Mouse (Mus musculus): ENCODE measurements around the gene Bod1l. TPM values are rescaled to one million over a fixed set of nuclear protein-coding genes. Genes with fewer than 3 reads are reported as not detected.

Gene Bod1l
- polyA plus RNA-seq, 1 experiment from 2014 or later, result 12.3 TPM

GRCm38 (mm10) chr5:41765626-41766405, 78.3 kb downstream of the Bod1l start:
- H3K4me3 ChIP-seq (replicated peaks), result no peak overlapping the region
- DNase-seq (no peak), ATAC-seq (ENCODE audit: low read depth) (no peak)
- H3K27me3 ChIP-seq, result peaks cover 89% of the 10 kb centered on the region
- no peak overlapping the region for H3K4me2 ChIP-seq
- H3K9me3 ChIP-seq (replicated peaks), result no peaks in the 10 kb centered on the region
- WGBS (ENCODE audit: insufficient replicate concordance), result 4% methylated on average over 14 of the region's 14 CpGs
- H3K4me1 ChIP-seq (replicated peaks), result peaks cover 15% of the 10 kb centered on the region
- H3K9ac ChIP-seq, result no peak overlapping the region
- H3K27ac ChIP-seq, result no peak overlapping the region
- H3K36me3 ChIP-seq, result no peaks in the 10 kb centered on the region

GRCm38 (mm10) chr5:41763731-41764721, 80.1 kb downstream of the Bod1l start, which contains the start of gene Nkx3-2:
Nkx3-2 (minus strand) TSS chr5:41764501.
- ATAC-seq (ENCODE audit: low read depth) (no peak), DNase-seq (no peak)
- peaks cover 96% of the 10 kb centered on the region for H3K27me3 ChIP-seq
- H3K27ac ChIP-seq, result no peak within 1 kb of the TSS
- no peaks in the 10 kb centered on the region for H3K36me3 ChIP-seq
- H3K4me1 ChIP-seq (replicated peaks), result peaks cover 15% of the 10 kb centered on the region
- peak within 1 kb of the TSS; percentile 16 for H3K4me3 ChIP-seq (replicated peaks)
- H3K4me2 ChIP-seq, result peak within 1 kb of the TSS; percentile 42
- H3K9ac ChIP-seq, result no peak within 1 kb of the TSS
- under 1% methylated on average over 78 of the region's 79 CpGs for WGBS (ENCODE audit: insufficient replicate concordance)
- no peaks in the 10 kb centered on the region for H3K9me3 ChIP-seq (replicated peaks)

- no peaks in the 10 kb centered on the region for H3K9me3 ChIP-seq (replicated peaks)
- DNase-seq, result no peak
- 2% methylated on average over 41 of the region's 41 CpGs for WGBS (ENCODE audit: insufficient replicate concordance)
- H3K27ac ChIP-seq, result no peak overlapping the region
- H3K4me3 ChIP-seq (replicated peaks), result peak overlapping the region; percentile 16
- H3K36me3 ChIP-seq, result no peaks in the 10 kb centered on the region
- H3K9ac ChIP-seq, result no peak overlapping the region
- H3K4me1 ChIP-seq (replicated peaks), result peaks cover 15% of the 10 kb centered on the region
- ATAC-seq (ENCODE audit: low read depth), result no peak
- peaks cover 97% of the 10 kb centered on the region for H3K27me3 ChIP-seq
- H3K4me2 ChIP-seq, result peak overlapping the region; percentile 42
Observed at GRCm38 (mm10) chr5:41762947-41763730, 81.0 kb downstream of the Bod1l start.

- Histone ChIP-seq H3K9ac (no peak overlapping the region), H3K4me1 (replicated peaks) (peaks cover 9% of the 10 kb centered on the region; the same call in 1 of the 2 replicates), H3K27me3 (peaks cover 97% of the 10 kb centered on the region), H3K27ac (no peak overlapping the region), H3K4me2 (no peak overlapping the region), H3K36me3 (no peaks in the 10 kb centered on the region), H3K9me3 (replicated peaks) (no peaks in the 10 kb centered on the region), H3K4me3 (replicated peaks) (peak overlapping the region; percentile 21; the same call in 1 of the 2 replicates)
- DNase-seq, result no peak
- no peak for ATAC-seq (ENCODE audit: low read depth)
- 2% methylated on average over 27 of the region's 27 CpGs for whole genome bisulfite sequencing (ENCODE audit: insufficient replicate concordance)
Observed at GRCm38 (mm10) chr5:41762141-41762946, 81.8 kb downstream of the Bod1l start.

GRCm38 (mm10) chr5:41761509-41762140, 82.5 kb downstream of the Bod1l start:
- H3K27ac ChIP-seq, result no peak overlapping the region
- H3K9ac ChIP-seq, result no peak overlapping the region
- DNase-seq, result no peak
- ATAC-seq (ENCODE audit: low read depth), result no peak
- peaks cover 7% of the 10 kb centered on the region; the same call in 1 of the 2 replicates for H3K4me1 ChIP-seq (replicated peaks)
- H3K9me3 ChIP-seq (replicated peaks), result no peaks in the 10 kb centered on the region
- 2% methylated on average over 53 of the region's 56 CpGs for WGBS (ENCODE audit: insufficient replicate concordance)
- H3K36me3 ChIP-seq, result no peaks in the 10 kb centered on the region
- peaks cover 97% of the 10 kb centered on the region for H3K27me3 ChIP-seq
- no peak overlapping the region for H3K4me2 ChIP-seq
- H3K4me3 ChIP-seq (replicated peaks), result peak overlapping the region; percentile 21; the same call in 1 of the 2 replicates

GRCm38 (mm10) chr5:41760831-41761508, 83.1 kb downstream of the Bod1l start:
- Histone ChIP-seq H3K27me3 (peaks cover 97% of the 10 kb centered on the region), H3K9ac (no peak overlapping the region), H3K4me3 (replicated peaks) (no peak overlapping the region), H3K27ac (no peak overlapping the region), H3K9me3 (replicated peaks) (no peaks in the 10 kb centered on the region), H3K4me2 (no peak overlapping the region), H3K36me3 (no peaks in the 10 kb centered on the region), H3K4me1 (replicated peaks) (peaks cover 7% of the 10 kb centered on the region; the same call in 1 of the 2 replicates)
- WGBS (ENCODE audit: insufficient replicate concordance), result 6% methylated on average over 22 of the region's 22 CpGs
- DNase-seq, result no peak
- ATAC-seq (ENCODE audit: low read depth), result no peak

GRCm38 (mm10) chr5:41760071-41760470, 84.0 kb downstream of the Bod1l start:
- Histone ChIP-seq H3K27me3 (peaks cover 98% of the 10 kb centered on the region), H3K4me3 (replicated peaks) (no peak overlapping the region), H3K9ac (no peak overlapping the region), H3K27ac (no peak overlapping the region), H3K4me2 (no peak overlapping the region), H3K9me3 (replicated peaks) (no peaks in the 10 kb centered on the region), H3K4me1 (replicated peaks) (peaks cover 7% of the 10 kb centered on the region; the same call in 1 of the 2 replicates), H3K36me3 (no peaks in the 10 kb centered on the region)
- no peak for DNase-seq
- ATAC-seq (ENCODE audit: low read depth), result no peak
- WGBS (ENCODE audit: insufficient replicate concordance), result 5% methylated on average over 8 of the region's 8 CpGs

GRCm38 (mm10) chr5:41758671-41759639, 85.2 kb downstream of the Bod1l start:
- Histone ChIP-seq H3K4me3 (replicated peaks) (no peak overlapping the region), H3K9me3 (replicated peaks) (no peaks in the 10 kb centered on the region), H3K27ac (no peak overlapping the region), H3K4me1 (replicated peaks) (peaks cover 4% of the 10 kb centered on the region; the same call in 1 of the 2 replicates), H3K27me3 (peaks cover 98% of the 10 kb centered on the region), H3K9ac (no peak overlapping the region), H3K4me2 (no peak overlapping the region), H3K36me3 (no peaks in the 10 kb centered on the region)
- 6% methylated on average over 19 of the region's 19 CpGs for WGBS (ENCODE audit: insufficient replicate concordance)
- DNase-seq, result no peak
- no peak for ATAC-seq (ENCODE audit: low read depth)

- ATAC-seq (ENCODE audit: low read depth) (no peak), DNase-seq (no peak)
- no peaks in the 10 kb centered on the region for H3K9me3 ChIP-seq (replicated peaks)
- no peaks in the 10 kb centered on the region for H3K36me3 ChIP-seq
- H3K4me3 ChIP-seq (replicated peaks), result no peak overlapping the region
- peaks cover 97% of the 10 kb centered on the region for H3K27me3 ChIP-seq
- no peak overlapping the region for H3K27ac ChIP-seq
- H3K9ac ChIP-seq, result no peak overlapping the region
- WGBS (ENCODE audit: insufficient replicate concordance), result 7% methylated on average over 5 of the region's 5 CpGs
- H3K4me1 ChIP-seq (replicated peaks), result no peaks in the 10 kb centered on the region
- H3K4me2 ChIP-seq, result no peak overlapping the region
Observed at GRCm38 (mm10) chr5:41757338-41757737, 86.8 kb downstream of the Bod1l start.
